Mouse (Mus musculus) lung, postnatal 0 days (tissue): ENCODE data around the gene Ciz1. TPM values are rescaled to one million over a fixed set of nuclear protein-coding genes. Genes with fewer than 3 reads are reported as not detected.

ENCODE experiments used
- ATAC-seq: fragments of 200-750 bp; cut with Nextera tagmentation; 2 replicates; pipeline ENCODE4 v1.8.0; 2017; ENCODE audit warnings: moderate library complexity
- DNase-seq: peaks from one replicate; pipeline ENCODE4 v3.0.0-alpha.2; 2016; ENCODE audit warnings: low spot score
- H3K27ac ChIP-seq: fragments of 300-500 bp; sonication (generic); 2 replicates; pipeline ENCODE4 v1.5.1; 2014; ENCODE audit warnings: antibody characterized with exemption, mild to moderate bottlenecking, low read length, mixed read lengths
- H3K27me3 ChIP-seq: fragments of 300-500 bp; sonication (generic); replicated peaks from 2 replicates; pipeline ENCODE4 v1.6.1; 2014; ENCODE audit warnings: low read length, mixed read lengths; ENCODE audit not compliant: insufficient read depth
- H3K36me3 ChIP-seq: fragments of 300-500 bp; sonication (generic); 2 replicates; pipeline ENCODE4 v1.6.1; 2014; ENCODE audit warnings: low read length, mixed read lengths; ENCODE audit not compliant: insufficient read depth
- H3K4me1 ChIP-seq: fragments of 300-500 bp; sonication (generic); 2 replicates; pipeline ENCODE4 v1.6.1; 2014; ENCODE audit warnings: antibody characterized with exemption, low read depth, low read length, mixed read lengths; ENCODE audit not compliant: insufficient read depth
- H3K4me2 ChIP-seq: fragments of 300-500 bp; sonication (generic); replicated peaks from 2 replicates; pipeline ENCODE4 v1.6.1; 2014; ENCODE audit warnings: low read depth, mild to moderate bottlenecking, low read length, moderate library complexity, mixed read lengths
- H3K4me3 ChIP-seq: fragments of 300-500 bp; sonication (generic); 2 replicates; pipeline ENCODE4 v1.5.1; 2014; ENCODE audit warnings: low read depth, low read length
- H3K9ac ChIP-seq: fragments of 300-500 bp; sonication (generic); replicated peaks from 2 replicates; pipeline ENCODE4 v1.6.1; 2014; ENCODE audit warnings: low read depth, mild to moderate bottlenecking
- H3K9me3 ChIP-seq: fragments of 300-500 bp; sonication (generic); 2 replicates; pipeline ENCODE4 v1.6.1; 2016; ENCODE audit warnings: low read length, mixed read lengths
- CTCF ChIP-seq: IDR thresholded peaks from 2 replicates; pipeline ENCODE4 v1.5.1; 2016; ENCODE audit warnings: antibody characterized with exemption, mild to moderate bottlenecking
- EP300 ChIP-seq: IDR thresholded peaks from 2 replicates; pipeline ENCODE4 v1.6.1; 2016; ENCODE audit warnings: antibody characterized with exemption, mild to moderate bottlenecking, control low read depth
- WGBS: fragments of 180-500 bp; shearing (Covaris S2); extraction: QIAGEN DNeasy Blood & Tissue Kit; methylation state at CpG from one replicate; pipeline ENCODE4 v1.1.7; 2014; 5-methylcytosine and 5-hydroxymethylcytosine counted together
- polyA plus RNA-seq: library from polyadenylated mRNA; unstranded; fragments of >200 nt; fragmentation: Nextera tagmentation; extraction: Ambion mirVana; gene quantifications from 2 replicates; pipeline ENCODE4 v1.2.1, GENCODE M21; 2015

Gene Ciz1
- polyA plus RNA-seq, 1 experiment from 2014 or later, result 20.1 TPM

DNA sequence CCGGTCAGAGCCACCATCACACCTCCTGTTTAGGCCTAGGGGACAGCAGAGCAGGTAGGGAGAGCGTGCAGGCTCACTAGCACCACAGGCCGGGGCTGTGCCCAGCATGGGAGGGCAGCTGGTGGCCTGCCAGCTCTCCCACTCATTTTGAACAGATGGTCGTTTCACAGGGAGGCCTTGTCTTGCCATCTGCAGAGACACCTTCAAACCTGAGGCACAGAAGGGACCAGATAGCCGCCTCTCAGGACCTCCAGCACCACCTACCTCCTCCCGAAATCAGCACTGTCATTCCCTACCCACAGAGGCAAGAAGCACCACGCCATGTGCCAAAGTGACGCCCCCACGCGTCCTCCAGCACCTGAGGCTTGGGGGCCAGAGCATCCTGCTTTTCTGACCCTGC is 8.1 kb upstream of the Ciz1 start:
- WGBS, result 74% methylated on average over 10 of the region's 10 CpGs
- H3K27ac ChIP-seq, result no peak overlapping the region

DNA sequence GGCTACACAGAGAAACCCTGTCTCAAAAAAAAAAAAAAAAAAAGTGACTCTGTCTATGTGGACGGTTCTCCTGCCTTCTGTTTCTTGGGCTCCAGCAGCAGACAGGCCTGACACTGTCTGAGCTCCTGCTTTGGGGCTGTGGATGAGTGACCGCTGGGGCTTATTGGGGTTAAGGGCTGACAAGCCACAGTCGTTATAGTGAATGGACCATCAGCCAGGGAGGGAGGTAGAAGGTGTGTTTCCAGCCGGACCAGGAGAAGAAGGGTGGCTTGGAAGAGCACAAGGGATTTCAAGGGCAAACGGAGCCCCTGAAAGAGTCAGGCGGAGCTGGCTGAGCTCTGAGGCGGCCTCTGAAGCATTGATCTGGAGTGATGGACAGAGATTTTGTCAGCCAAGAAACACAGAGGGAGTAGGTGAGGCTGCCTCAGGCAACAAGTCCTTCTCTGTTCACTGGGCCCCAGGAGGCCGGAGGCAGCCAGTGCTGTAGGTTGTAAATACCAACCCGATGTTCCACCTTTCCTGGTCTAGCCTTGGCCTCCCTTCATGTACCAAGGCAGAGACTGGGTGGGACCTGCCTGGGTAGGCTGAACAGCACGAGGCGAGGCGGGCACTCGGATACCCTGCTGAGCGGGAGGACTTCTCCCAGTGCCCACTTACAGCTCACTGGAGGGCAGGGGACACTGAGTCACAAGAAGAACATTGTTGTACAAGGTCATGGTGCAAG is 7.4 kb upstream of the Ciz1 start:
- Histone ChIP-seq H3K4me3 (no peak overlapping the region), H3K9ac (no peak overlapping the region), H3K4me1 (no peaks in the 10 kb centered on the region), H3K9me3 (no peaks in the 10 kb centered on the region), H3K4me2 (no peak overlapping the region), H3K36me3 (no peaks in the 10 kb centered on the region), H3K27me3 (no peaks in the 10 kb centered on the region), H3K27ac (no peak overlapping the region)
- DNase-seq (no peak), ATAC-seq (no peak)
- TF ChIP-seq EP300 (no peak), CTCF (no peak)
- WGBS, result 71% methylated on average over 12 of the region's 14 CpGs

More for the DNA sequence above, 8.1 kb upstream of the Ciz1 start:
- H3K4me3 ChIP-seq, result no peak overlapping the region
- TF ChIP-seq EP300 (no peak), CTCF (no peak)
- no peak overlapping the region for H3K4me2 ChIP-seq
- H3K9ac ChIP-seq, result no peak overlapping the region
- H3K36me3 ChIP-seq, result no peaks in the 10 kb centered on the region
- H3K27me3 ChIP-seq, result no peaks in the 10 kb centered on the region
- ATAC-seq (no peak), DNase-seq (no peak)
- H3K4me1 ChIP-seq, result no peaks in the 10 kb centered on the region
- H3K9me3 ChIP-seq, result no peaks in the 10 kb centered on the region

DNA sequence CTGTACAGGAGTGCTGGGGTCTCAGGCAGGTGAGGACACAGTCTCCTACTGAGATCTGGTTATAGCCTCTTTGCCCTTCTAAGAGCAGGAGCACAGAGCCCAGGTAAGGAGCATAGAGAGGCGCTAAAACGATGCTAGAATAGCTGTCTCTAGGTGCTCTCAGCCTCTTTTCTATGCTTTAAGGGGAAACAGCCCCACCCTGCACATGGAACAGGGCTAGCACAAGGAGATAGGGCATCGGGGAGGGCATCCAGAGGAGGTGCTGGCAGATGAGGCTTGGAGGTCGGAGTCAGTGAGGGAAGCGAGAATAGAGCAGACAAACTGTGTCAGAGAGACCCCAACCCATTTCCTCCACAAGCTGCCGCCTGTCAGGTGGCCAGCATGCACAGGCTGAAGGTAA is 5.1 kb upstream of the Ciz1 start:
- Histone ChIP-seq H3K27me3 (0 out of 2 replicates have a peak, but pooled peaks cover 2% of the 10 kb centered on the region), H3K4me3 (no peak overlapping the region), H3K36me3 (no peaks in the 10 kb centered on the region), H3K4me1 (no peaks in the 10 kb centered on the region), H3K27ac (no peak overlapping the region), H3K4me2 (no peak overlapping the region), H3K9ac (no peak overlapping the region), H3K9me3 (no peaks in the 10 kb centered on the region)
- ATAC-seq (no peak), DNase-seq (no peak)
- 78% methylated on average over 6 of the region's 6 CpGs for WGBS
- TF ChIP-seq CTCF, result no peak

DNA sequence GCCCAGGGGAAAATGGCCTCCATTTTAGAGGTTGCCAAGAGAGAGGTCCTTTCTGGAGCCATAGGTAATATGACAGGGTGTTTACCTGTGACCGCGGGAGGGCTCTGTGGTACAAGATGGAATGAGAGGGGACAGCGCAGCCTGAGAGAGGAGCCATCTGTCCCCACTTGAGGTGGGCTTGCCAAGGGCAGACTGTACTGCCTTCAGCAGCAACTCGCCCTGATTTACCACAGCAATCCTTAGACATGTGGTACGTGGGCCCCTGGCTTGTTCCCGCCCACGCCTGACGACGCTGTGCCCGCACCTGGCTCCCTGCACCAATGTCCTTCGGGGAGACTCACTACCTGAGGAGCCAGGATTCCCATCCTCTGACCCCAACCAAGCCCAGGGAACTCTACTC is 3.8 kb upstream of the Ciz1 start:
- 80% methylated on average over 11 of the region's 11 CpGs for WGBS
- no peak overlapping the region for H3K27ac ChIP-seq
- no peaks in the 10 kb centered on the region for H3K4me1 ChIP-seq
- TF ChIP-seq CTCF, result no peak
- TF ChIP-seq EP300, result no peak
- H3K9ac ChIP-seq, result no peak overlapping the region
- DNase-seq (no peak), ATAC-seq (no peak)
- H3K4me2 ChIP-seq, result no peak overlapping the region
- no peaks in the 10 kb centered on the region for H3K9me3 ChIP-seq
- H3K36me3 ChIP-seq, result no peaks in the 10 kb centered on the region
- no peak overlapping the region for H3K4me3 ChIP-seq
- 0 out of 2 replicates have a peak, but pooled peaks cover 4% of the 10 kb centered on the region for H3K27me3 ChIP-seq

DNA sequence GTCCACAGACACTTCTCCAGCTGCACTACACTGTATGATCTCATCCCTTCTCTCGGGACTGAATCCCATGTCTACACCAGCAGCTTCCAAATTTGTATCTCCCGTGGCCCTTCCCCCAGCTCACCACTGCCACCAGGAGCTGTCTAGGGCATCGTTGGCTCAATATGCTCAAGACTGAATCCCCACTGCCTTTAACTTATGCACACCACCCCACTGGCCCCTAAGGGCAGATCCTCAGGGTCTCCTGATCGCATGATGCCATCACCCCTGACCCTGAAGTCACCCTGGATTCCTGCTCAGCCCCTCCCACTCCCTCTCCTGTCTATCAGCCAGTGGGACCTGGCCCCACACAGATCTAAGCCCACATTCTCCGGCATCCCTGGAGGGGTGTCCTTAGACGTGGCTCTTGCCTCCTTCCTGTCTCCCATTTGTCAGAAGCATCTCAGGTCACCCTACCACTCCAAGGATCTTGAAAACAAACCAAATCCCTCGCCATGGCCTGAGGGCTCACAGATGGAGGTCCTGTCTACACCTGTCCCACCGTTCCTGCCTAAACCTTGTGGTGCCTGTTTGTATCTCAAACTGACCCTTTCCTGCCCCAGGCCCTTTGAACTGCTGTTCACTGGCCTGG is 2.4 kb upstream of the Ciz1 start:
- no peak for TF ChIP-seq EP300
- Histone ChIP-seq H3K27ac (no peak overlapping the region), H3K36me3 (no peaks in the 10 kb centered on the region), H3K4me1 (no peaks in the 10 kb centered on the region), H3K4me3 (no peak overlapping the region), H3K27me3 (0 out of 2 replicates have a peak, but pooled peaks cover 4% of the 10 kb centered on the region), H3K9me3 (no peaks in the 10 kb centered on the region), H3K4me2 (no peak overlapping the region), H3K9ac (no peak overlapping the region)
- 49% methylated on average over 8 of the region's 8 CpGs for WGBS
- DNase-seq, result no peak
- no peak for ATAC-seq

DNA sequence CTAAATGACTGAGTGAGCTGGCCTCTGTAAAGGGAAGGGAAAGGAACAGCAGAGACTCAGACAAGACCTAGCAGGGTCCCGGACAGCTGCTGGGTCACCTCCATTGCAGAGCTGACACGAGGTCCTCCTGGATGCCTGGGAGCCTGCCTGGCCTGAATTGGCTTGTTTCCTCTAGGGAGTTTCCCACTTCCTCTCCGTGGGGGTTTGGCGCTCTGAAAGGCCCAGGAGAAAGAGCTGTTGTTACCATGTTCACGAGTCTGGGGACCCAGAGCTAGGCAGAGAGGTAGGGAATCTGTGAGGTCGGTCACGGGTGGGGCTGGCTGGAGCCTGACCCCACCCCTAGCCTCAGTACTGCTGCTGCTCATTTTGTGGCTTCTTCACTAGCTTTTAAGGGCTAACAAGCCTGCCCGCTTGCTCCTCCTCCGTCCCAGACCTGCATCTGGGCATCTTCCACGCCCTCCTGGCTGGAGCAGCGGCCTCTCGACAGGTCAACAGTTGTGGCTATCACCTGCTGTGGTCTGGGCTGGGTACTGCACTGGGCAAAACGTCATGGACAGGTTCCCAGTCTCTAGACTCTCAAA is 1.6 kb upstream of the Ciz1 start:
- no peak overlapping the region for H3K9ac ChIP-seq
- 48% methylated on average over 13 of the region's 13 CpGs for WGBS
- H3K27ac ChIP-seq, result no peak overlapping the region
- H3K27me3 ChIP-seq, result 0 out of 2 replicates have a peak, but pooled peaks cover 4% of the 10 kb centered on the region
- no peaks in the 10 kb centered on the region for H3K36me3 ChIP-seq
- no peak for ATAC-seq
- no peaks in the 10 kb centered on the region for H3K4me1 ChIP-seq
- no peak overlapping the region for H3K4me2 ChIP-seq
- no peak overlapping the region for H3K4me3 ChIP-seq
- no peaks in the 10 kb centered on the region for H3K9me3 ChIP-seq
- TF ChIP-seq CTCF (no peak), EP300 (no peak)
- DNase-seq, result no peak
